Mouse (Mus musculus) lung, adult 2 months (tissue): ENCODE results near the gene Ddx28.

Experiments
- CTCF ChIP-seq: fragments of 200-500 bp; IDR thresholded peaks from 2 replicates; pipeline ENCODE4 v1.5.1; 2011; ENCODE audit warnings: mild to moderate bottlenecking, low read length, control low read depth; ENCODE audit not compliant: insufficient read depth
- POLR2A ChIP-seq: fragments of 200-500 bp; IDR thresholded peaks from 2 replicates; pipeline ENCODE4 v1.6.1; 2011; ENCODE audit warnings: low read depth, mild to moderate bottlenecking, control low read depth, low read length, borderline replicate concordance; ENCODE audit errors: extremely low read depth

GRCm38 (mm10) chr8:105996359-105996758 lies 15.3 kb downstream of the Ddx28 start:
- TF ChIP-seq CTCF (no peak), POLR2A (no peak)
